Mouse (Mus musculus) stomach, postnatal 0 days (tissue): ENCODE measurements around the gene Sec14l3. TPM values are rescaled to one million over a fixed set of nuclear protein-coding genes. Genes with fewer than 3 reads are reported as not detected.

Experiments
- ATAC-seq: fragments of 200-750 bp; cut with Nextera tagmentation; 2 replicates; pipeline ENCODE4 v1.8.0; 2017; ENCODE audit not compliant: low FRiP score, low TSS enrichment
- DNase-seq: peaks from one replicate; pipeline ENCODE4 v3.0.0-alpha.2; 2016; ENCODE audit warnings: low spot score
- H3K27ac ChIP-seq: fragments of 300-500 bp; sonication (generic); replicated peaks from 2 replicates; pipeline ENCODE4 v1.5.1; 2014; ENCODE audit warnings: mild to moderate bottlenecking, control low read depth
- H3K27me3 ChIP-seq: fragments of 300-500 bp; sonication (generic); 2 replicates; pipeline ENCODE4 v1.6.1; 2014; ENCODE audit warnings: low read length; ENCODE audit not compliant: control insufficient read depth, insufficient read depth
- H3K36me3 ChIP-seq: fragments of 300-500 bp; sonication (generic); 2 replicates; pipeline ENCODE4 v1.6.1; 2014; ENCODE audit warnings: low read length, mixed read lengths; ENCODE audit not compliant: control insufficient read depth, insufficient read depth
- H3K4me1 ChIP-seq: fragments of 300-500 bp; sonication (generic); replicated peaks from 2 replicates; pipeline ENCODE4 v1.6.1; 2014; ENCODE audit warnings: antibody characterized with exemption; ENCODE audit not compliant: control insufficient read depth, insufficient read depth
- H3K4me2 ChIP-seq: fragments of 300-500 bp; sonication (generic); replicated peaks from 2 replicates; pipeline ENCODE4 v1.6.1; 2014; ENCODE audit warnings: low read depth, mild to moderate bottlenecking, control low read depth, moderate library complexity
- H3K4me3 ChIP-seq: fragments of 300-500 bp; sonication (generic); 2 replicates; pipeline ENCODE4 v1.5.1; 2014; ENCODE audit warnings: low read depth, low read length, control low read depth
- H3K9ac ChIP-seq: fragments of 300-500 bp; sonication (generic); 2 replicates; pipeline ENCODE4 v1.6.1; 2014; ENCODE audit warnings: mild to moderate bottlenecking, low read length, control low read depth, mixed read lengths
- H3K9me3 ChIP-seq: fragments of 300-500 bp; sonication (generic); 2 replicates; pipeline ENCODE4 v1.6.1; 2016; ENCODE audit warnings: low read length; ENCODE audit not compliant: control insufficient read depth
- CTCF ChIP-seq: IDR thresholded peaks from 2 replicates; pipeline ENCODE4 v1.5.1; 2016; ENCODE audit warnings: antibody characterized with exemption, low read depth, mild to moderate bottlenecking, moderate library complexity
- EP300 ChIP-seq: optimal IDR thresholded peaks from 2 replicates; pipeline ENCODE3; 2016; ENCODE audit warnings: antibody characterized with exemption
- WGBS: fragments of 180-500 bp; shearing (Covaris S2); extraction: QIAGEN DNeasy Blood & Tissue Kit; methylation state at CpG from one replicate; pipeline ENCODE4 v1.1.7; 2014; 5-methylcytosine and 5-hydroxymethylcytosine counted together
- polyA plus RNA-seq: library from polyadenylated mRNA; unstranded; fragments of >200 nt; fragmentation: Nextera tagmentation; extraction: Ambion mirVana; gene quantifications from 2 replicates; pipeline ENCODE4 v1.2.1, GENCODE M21; 2015

Gene Sec14l3
- polyA plus RNA-seq, 1 experiment from 2014 or later, result 0.15 TPM

- no peak for TF ChIP-seq EP300
- no peak for TF ChIP-seq CTCF
- H3K4me2 ChIP-seq, result no peak overlapping the region
- DNase-seq (no peak), ATAC-seq (no peak)
- no peak overlapping the region for H3K27ac ChIP-seq
- no peaks in the 10 kb centered on the region for H3K9me3 ChIP-seq
- H3K4me3 ChIP-seq, result no peak overlapping the region
- no peaks in the 10 kb centered on the region for H3K36me3 ChIP-seq
- no peaks in the 10 kb centered on the region for H3K27me3 ChIP-seq
- WGBS, result 65% methylated on average over 1 of the region's 1 CpGs
- H3K4me1 ChIP-seq, result no peaks in the 10 kb centered on the region
- no peak overlapping the region for H3K9ac ChIP-seq
Observed at GRCm38 (mm10) chr11:4086246-4086645, 21.6 kb downstream of the Sec14l3 start.

- H3K36me3 ChIP-seq, result no peaks in the 10 kb centered on the region
- H3K9ac ChIP-seq, result no peak overlapping the region
- no peak for TF ChIP-seq EP300
- TF ChIP-seq CTCF, result no peak
- DNase-seq (no peak), ATAC-seq (no peak)
- H3K4me1 ChIP-seq, result no peaks in the 10 kb centered on the region
- no peaks in the 10 kb centered on the region for H3K9me3 ChIP-seq
- H3K4me3 ChIP-seq, result no peak overlapping the region
- WGBS, result 63% methylated on average over 2 of the region's 2 CpGs
- no peak overlapping the region for H3K4me2 ChIP-seq
- no peaks in the 10 kb centered on the region for H3K27me3 ChIP-seq
- no peak overlapping the region for H3K27ac ChIP-seq
Observed at GRCm38 (mm10) chr11:4087267-4087666, 22.6 kb downstream of the Sec14l3 start.

- Histone ChIP-seq H3K36me3 (no peaks in the 10 kb centered on the region), H3K4me2 (peak overlapping the region; percentile 78), H3K9ac (no peak overlapping the region), H3K4me3 (no peak overlapping the region), H3K4me1 (peaks cover 7% of the 10 kb centered on the region), H3K27me3 (no peaks in the 10 kb centered on the region), H3K9me3 (no peaks in the 10 kb centered on the region), H3K27ac (peak overlapping the region; percentile 86)
- DNase-seq (peak; percentile 67), ATAC-seq (peak; percentile 58)
- TF ChIP-seq CTCF (no peak), EP300 (no peak)
- WGBS, result 64% methylated on average over 18 of the region's 18 CpGs
Observed at GRCm38 (mm10) chr11:4093459-4094377, 29.1 kb downstream of the Sec14l3 start.

GRCm38 (mm10) chr11:4094378-4095170 lies 29.9 kb downstream of the Sec14l3 start:
- Histone ChIP-seq H3K9ac (peak overlapping the region; percentile 61), H3K27me3 (no peaks in the 10 kb centered on the region), H3K9me3 (no peaks in the 10 kb centered on the region), H3K4me1 (peaks cover 7% of the 10 kb centered on the region), H3K27ac (peak overlapping the region; percentile 86), H3K36me3 (no peaks in the 10 kb centered on the region), H3K4me3 (peak overlapping the region; percentile 53), H3K4me2 (peak overlapping the region; percentile 78)
- DNase-seq, result peak; percentile 88
- WGBS, result 8% methylated on average over 23 of the region's 24 CpGs
- peak; percentile 55 for ATAC-seq
- TF ChIP-seq CTCF (peak; percentile 85), EP300 (no peak)

GRCm38 (mm10) chr11:4095171-4096053 lies 30.8 kb downstream of the Sec14l3 start, which contains the start of gene Mtfp1:
Mtfp1 (minus strand) TSS chr11:4095445.
- Histone ChIP-seq H3K27me3 (no peaks in the 10 kb centered on the region), H3K4me3 (peak within 1 kb of the TSS; percentile 53), H3K27ac (peak within 1 kb of the TSS; percentile 86), H3K9ac (peak within 1 kb of the TSS; percentile 61), H3K4me1 (peaks cover 7% of the 10 kb centered on the region), H3K4me2 (peak within 1 kb of the TSS; percentile 78), H3K9me3 (no peaks in the 10 kb centered on the region), H3K36me3 (no peaks in the 10 kb centered on the region)
- peak; percentile 40 for TF ChIP-seq CTCF
- TF ChIP-seq EP300, result no peak
- DNase-seq, result peak; percentile 68
- 4% methylated on average over 31 of the region's 34 CpGs for WGBS
- no peak for ATAC-seq
